Mouse (Mus musculus): ENCODE measurements at regions not wholly inside any gene's neighbourhood (a gene's known extent, or its start where the extent isn't known, plus 50 kb on each side); places are given as distances from the start of the nearest gene placed in this dataset.

DNA sequence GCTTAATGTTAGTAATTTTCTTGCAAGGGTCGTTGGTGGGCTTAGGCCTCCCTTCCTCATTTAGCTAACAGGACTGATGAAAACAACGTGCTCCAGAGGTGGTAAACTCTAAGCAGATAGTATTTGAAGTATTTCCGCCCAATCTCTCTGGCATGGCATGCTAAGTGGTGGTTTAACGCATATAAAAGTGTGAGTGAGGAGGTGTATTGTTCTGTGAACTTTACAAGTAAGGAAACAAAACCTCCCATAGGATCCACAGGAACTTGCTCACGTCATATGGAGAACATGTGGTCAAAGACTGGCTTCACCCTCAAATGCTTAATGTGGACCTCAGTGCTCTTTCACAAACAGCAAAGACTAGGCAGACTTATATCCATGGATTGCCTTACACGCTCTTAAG lies 56.5 kb upstream of the Tars start:
- TF ChIP-seq EP300 (optimal IDR thresholded peaks at IDR 0.05) (no peak), CTCF (IDR thresholded peaks at IDR 0.05; ENCODE audit: low read depth) (no peak)

All from stomach, postnatal 0 days (tissue).